Mouse (Mus musculus) stomach, postnatal 0 days (tissue): ENCODE data around the gene Samd14. TPM values are rescaled to one million over a fixed set of nuclear protein-coding genes. Genes with fewer than 3 reads are reported as not detected.

Experiments used
- ATAC-seq: fragments of 200-750 bp; cut with Nextera tagmentation; 2 replicates; pipeline ENCODE4 v1.8.0; 2017; ENCODE audit not compliant: low FRiP score, low TSS enrichment
- DNase-seq: peaks from one replicate; pipeline ENCODE4 v3.0.0-alpha.2; 2016; ENCODE audit warnings: low spot score
- H3K27ac ChIP-seq: fragments of 300-500 bp; sonication (generic); replicated peaks from 2 replicates; pipeline ENCODE4 v1.5.1; 2014; ENCODE audit warnings: mild to moderate bottlenecking, control low read depth
- H3K27me3 ChIP-seq: fragments of 300-500 bp; sonication (generic); 2 replicates; pipeline ENCODE4 v1.6.1; 2014; ENCODE audit warnings: low read length; ENCODE audit not compliant: control insufficient read depth, insufficient read depth
- H3K36me3 ChIP-seq: fragments of 300-500 bp; sonication (generic); 2 replicates; pipeline ENCODE4 v1.6.1; 2014; ENCODE audit warnings: low read length, mixed read lengths; ENCODE audit not compliant: control insufficient read depth, insufficient read depth
- H3K4me1 ChIP-seq: fragments of 300-500 bp; sonication (generic); replicated peaks from 2 replicates; pipeline ENCODE4 v1.6.1; 2014; ENCODE audit warnings: antibody characterized with exemption; ENCODE audit not compliant: control insufficient read depth, insufficient read depth
- H3K4me2 ChIP-seq: fragments of 300-500 bp; sonication (generic); replicated peaks from 2 replicates; pipeline ENCODE4 v1.6.1; 2014; ENCODE audit warnings: low read depth, mild to moderate bottlenecking, control low read depth, moderate library complexity
- H3K4me3 ChIP-seq: fragments of 300-500 bp; sonication (generic); 2 replicates; pipeline ENCODE4 v1.5.1; 2014; ENCODE audit warnings: low read depth, low read length, control low read depth
- H3K9ac ChIP-seq: fragments of 300-500 bp; sonication (generic); 2 replicates; pipeline ENCODE4 v1.6.1; 2014; ENCODE audit warnings: mild to moderate bottlenecking, low read length, control low read depth, mixed read lengths
- H3K9me3 ChIP-seq: fragments of 300-500 bp; sonication (generic); 2 replicates; pipeline ENCODE4 v1.6.1; 2016; ENCODE audit warnings: low read length; ENCODE audit not compliant: control insufficient read depth
- CTCF ChIP-seq: IDR thresholded peaks from 2 replicates; pipeline ENCODE4 v1.5.1; 2016; ENCODE audit warnings: antibody characterized with exemption, low read depth, mild to moderate bottlenecking, moderate library complexity
- EP300 ChIP-seq: optimal IDR thresholded peaks from 2 replicates; pipeline ENCODE3; 2016; ENCODE audit warnings: antibody characterized with exemption
- WGBS: fragments of 180-500 bp; shearing (Covaris S2); extraction: QIAGEN DNeasy Blood & Tissue Kit; methylation state at CpG from one replicate; pipeline ENCODE4 v1.1.7; 2014; 5-methylcytosine and 5-hydroxymethylcytosine counted together
- polyA plus RNA-seq: library from polyadenylated mRNA; unstranded; fragments of >200 nt; fragmentation: Nextera tagmentation; extraction: Ambion mirVana; gene quantifications from 2 replicates; pipeline ENCODE4 v1.2.1, GENCODE M21; 2015

The Samd14 gene
- polyA plus RNA-seq, 1 experiment from 2014 or later, result 6.7 TPM

DNA sequence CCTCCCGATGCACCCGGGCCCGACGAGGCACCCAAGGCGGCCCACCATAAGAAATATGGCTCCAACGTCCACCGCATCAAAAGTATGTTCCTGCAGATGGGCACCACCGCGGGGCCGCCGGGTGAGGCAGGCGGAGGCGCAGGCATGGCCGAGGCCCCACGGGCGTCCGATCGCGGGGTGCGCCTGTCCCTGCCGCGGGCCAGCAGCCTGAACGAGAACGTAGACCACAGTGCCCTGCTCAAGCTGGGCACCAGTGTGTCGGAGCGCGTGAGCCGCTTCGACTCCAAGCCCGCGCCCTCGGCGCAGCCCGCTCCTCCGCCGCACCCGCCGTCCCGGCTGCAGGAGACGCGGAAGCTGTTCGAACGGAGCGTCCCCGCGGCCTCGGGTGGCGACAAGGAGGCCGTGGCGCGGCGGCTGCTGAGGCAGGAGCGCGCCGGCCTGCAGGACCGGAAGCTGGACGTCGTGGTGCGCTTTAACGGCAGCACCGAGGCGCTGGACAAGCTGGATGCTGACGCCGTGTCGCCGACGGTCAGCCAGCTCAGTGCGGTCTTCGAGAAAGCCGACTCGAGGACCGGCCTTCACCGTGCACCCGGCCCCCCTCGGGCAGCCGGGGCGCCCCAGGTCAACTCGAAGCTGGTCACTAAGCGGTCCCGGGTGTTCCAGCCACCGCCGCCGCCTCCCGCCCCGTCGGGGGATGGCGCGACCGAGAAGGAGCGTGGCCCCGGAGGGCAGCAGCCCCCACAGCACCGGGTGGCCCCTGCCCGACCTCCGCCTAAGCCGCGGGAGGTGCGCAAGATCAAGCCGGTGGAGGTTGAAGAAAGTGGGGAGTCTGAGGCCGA, 17.8 kb upstream of the Samd14 start:
- 0 out of 2 replicates have a peak, but pooled peaks have one; percentile 2 for ATAC-seq
- Histone ChIP-seq H3K36me3 (peaks cover 4% of the 10 kb centered on the region; the same call in 1 of the 2 replicates), H3K27me3 (no peaks in the 10 kb centered on the region), H3K4me1 (peaks cover 17% of the 10 kb centered on the region; the same call in 1 of the 2 replicates), H3K4me2 (peak overlapping the region; percentile 99), H3K9me3 (no peaks in the 10 kb centered on the region), H3K9ac (peak overlapping the region; percentile 86), H3K4me3 (peak overlapping the region; percentile 90), H3K27ac (peak overlapping the region; percentile 93)
- TF ChIP-seq EP300 (no peak), CTCF (no peak)
- WGBS, result under 1% methylated on average over 77 of the region's 99 CpGs
- DNase-seq, result peak; percentile 66

- Histone ChIP-seq H3K9me3 (no peaks in the 10 kb centered on the region), H3K9ac (peak overlapping the region; percentile 86), H3K4me2 (peak overlapping the region; percentile 99), H3K27ac (peak overlapping the region; percentile 93), H3K4me3 (peak overlapping the region; percentile 90), H3K36me3 (peaks cover 4% of the 10 kb centered on the region; the same call in 1 of the 2 replicates), H3K27me3 (no peaks in the 10 kb centered on the region), H3K4me1 (peaks cover 17% of the 10 kb centered on the region; the same call in 1 of the 2 replicates)
- no peak for ATAC-seq
- DNase-seq, result peak; percentile 35
- TF ChIP-seq CTCF (no peak), EP300 (no peak)
- WGBS, result 2% methylated on average over 20 of the region's 20 CpGs
Measured at GRCm38 (mm10) chr11:94992480-94992753, 17.3 kb upstream of the Samd14 start.

GRCm38 (mm10) chr11:94992754-94993606, 16.7 kb upstream of the Samd14 start:
- peaks cover 5% of the 10 kb centered on the region; the same call in 1 of the 2 replicates for H3K36me3 ChIP-seq
- no peaks in the 10 kb centered on the region for H3K27me3 ChIP-seq
- peak overlapping the region; percentile 90 for H3K4me3 ChIP-seq
- H3K4me2 ChIP-seq, result peak overlapping the region; percentile 99
- no peak for TF ChIP-seq CTCF
- no peak for TF ChIP-seq EP300
- under 1% methylated on average over 19 of the region's 22 CpGs for WGBS
- H3K4me1 ChIP-seq, result peaks cover 17% of the 10 kb centered on the region; the same call in 1 of the 2 replicates
- ATAC-seq (peak; percentile 36), DNase-seq (peak; percentile 88)
- peak overlapping the region; percentile 93 for H3K27ac ChIP-seq
- H3K9me3 ChIP-seq, result no peaks in the 10 kb centered on the region
- peak overlapping the region; percentile 86 for H3K9ac ChIP-seq

DNA sequence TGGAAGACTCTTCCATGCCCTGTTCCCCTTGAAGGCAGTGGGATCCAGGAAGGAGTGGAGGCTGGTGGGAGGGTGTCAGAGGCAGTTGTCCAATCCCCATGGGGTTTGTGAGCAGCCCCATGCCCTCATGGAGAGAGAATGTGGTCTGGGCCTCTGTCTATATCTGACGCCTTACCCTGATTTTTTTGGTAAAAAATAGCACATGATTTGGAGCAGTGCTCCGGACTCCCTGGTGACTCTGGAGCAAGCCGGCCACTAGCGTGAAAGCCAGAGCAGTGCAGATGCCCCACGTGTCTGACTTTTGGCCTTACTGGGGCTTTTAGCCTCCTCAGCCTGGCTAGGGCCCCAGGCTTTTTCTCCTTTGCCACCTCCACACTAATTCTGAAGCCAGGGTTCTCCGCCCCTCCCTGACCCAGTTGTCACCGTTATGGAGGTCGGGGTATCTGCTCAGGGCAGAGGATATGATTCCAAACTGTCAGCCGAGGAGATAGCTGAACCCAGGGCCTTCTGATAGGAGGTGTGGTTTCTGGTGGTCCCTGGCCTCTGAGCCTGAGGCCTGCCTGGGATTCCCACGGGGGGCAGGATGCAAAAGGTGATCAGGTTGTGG, 15.4 kb upstream of the Samd14 start:
- WGBS, result 37% methylated on average over 10 of the region's 10 CpGs
- Histone ChIP-seq H3K27me3 (no peaks in the 10 kb centered on the region), H3K27ac (no peak overlapping the region), H3K9me3 (no peaks in the 10 kb centered on the region), H3K36me3 (peaks cover 11% of the 10 kb centered on the region; the same call in 1 of the 2 replicates), H3K4me2 (peak overlapping the region; percentile 99), H3K9ac (peak overlapping the region; percentile 2), H3K4me3 (peak overlapping the region; percentile 90), H3K4me1 (peaks cover 12% of the 10 kb centered on the region; the same call in 1 of the 2 replicates)
- no peak for ATAC-seq
- DNase-seq, result no peak
- TF ChIP-seq CTCF (no peak), EP300 (no peak)

DNA sequence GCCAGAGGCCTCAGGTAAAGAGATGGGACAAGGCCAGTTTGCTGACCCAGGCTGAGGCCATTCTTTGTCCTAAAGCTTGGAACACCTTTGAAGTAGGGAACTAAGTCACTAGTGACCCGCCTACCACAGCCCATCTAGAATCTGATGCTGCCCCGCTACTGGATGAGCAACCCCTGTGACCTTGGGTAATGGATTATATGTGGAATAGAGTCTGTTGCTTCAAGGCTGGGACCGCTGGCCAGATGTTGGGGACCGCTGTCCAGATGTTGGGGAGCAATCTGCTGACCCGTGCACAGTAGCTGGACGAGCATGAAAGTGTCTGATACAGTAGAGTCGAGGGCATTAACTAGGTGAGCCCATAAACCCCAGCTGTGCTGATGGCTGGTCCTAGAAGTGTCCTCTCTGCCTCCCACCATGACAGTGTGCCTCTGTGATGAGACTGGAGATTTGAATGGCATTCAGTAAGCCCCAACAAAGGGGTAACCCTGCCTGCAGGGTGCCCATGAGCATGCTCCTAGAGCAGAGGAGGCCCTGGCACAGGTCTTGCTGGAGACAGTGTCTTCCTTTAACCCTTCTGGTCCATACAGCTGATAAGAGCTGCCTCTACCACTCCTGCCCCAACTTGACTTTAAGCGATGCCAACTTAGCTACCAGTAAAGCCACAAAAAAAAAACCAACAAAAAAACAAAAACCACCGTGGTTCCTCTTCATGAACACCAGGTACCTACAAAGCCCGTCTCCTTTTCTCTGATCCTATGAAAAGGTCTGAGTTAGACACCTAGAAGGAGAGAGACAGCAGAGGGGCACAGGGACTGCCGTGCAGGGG, 14.5 kb upstream of the Samd14 start:
- peaks cover 11% of the 10 kb centered on the region; the same call in 1 of the 2 replicates for H3K36me3 ChIP-seq
- H3K4me3 ChIP-seq, result 0 out of 2 replicates have a peak overlapping the region, but pooled peaks have one; percentile 90
- no peak for TF ChIP-seq CTCF
- TF ChIP-seq EP300, result no peak
- WGBS, result 77% methylated on average over 11 of the region's 11 CpGs
- ATAC-seq (no peak), DNase-seq (no peak)
- peaks cover 12% of the 10 kb centered on the region; the same call in 1 of the 2 replicates for H3K4me1 ChIP-seq
- H3K27me3 ChIP-seq, result no peaks in the 10 kb centered on the region
- H3K9me3 ChIP-seq, result no peaks in the 10 kb centered on the region
- peak overlapping the region; percentile 99 for H3K4me2 ChIP-seq
- no peak overlapping the region for H3K27ac ChIP-seq
- peak overlapping the region; percentile 2 for H3K9ac ChIP-seq
